Mouse (Mus musculus): Measurements from ENCODE around the gene 1700021F07Rik.

Gene 1700021F07Rik

GRCm38 (mm10) chr2:173522376-173522775 is at the start of gene 1700021F07Rik:
Gene 1700021F07Rik, plus strand, starts transcription at chr2:173522586.
- no peak for DNase-seq (ENCODE audit: low spot score)

- peak; percentile 17 for DNase-seq (ENCODE audit: low spot score)
Observed at GRCm38 (mm10) chr2:173473233-173473632, 49.2 kb upstream of the 1700021F07Rik start.

DNA sequence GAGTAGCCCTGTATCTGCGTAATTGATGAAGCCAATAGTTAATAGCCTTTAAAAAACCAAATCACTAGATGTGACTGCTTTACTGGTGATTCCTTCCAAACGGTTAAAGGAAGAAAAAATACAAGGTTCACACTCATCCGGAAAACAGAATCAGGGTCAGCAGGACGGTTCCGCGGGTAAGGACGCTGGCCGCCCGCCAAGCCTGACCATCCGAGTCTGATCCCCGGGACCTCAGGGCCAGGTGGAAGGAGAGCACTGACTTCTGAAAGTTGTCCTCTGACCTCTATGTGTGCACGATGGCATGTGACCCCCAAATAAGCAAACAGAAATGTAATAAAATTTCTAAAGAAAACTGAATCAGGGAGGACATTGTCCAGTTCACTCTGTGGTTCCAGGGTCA is 43.3 kb upstream of the 1700021F07Rik start:
- DNase-seq (ENCODE audit: low spot score) = no peak

- DNase-seq (ENCODE audit: low spot score) = no peak
Observed at GRCm38 (mm10) chr2:173484486-173484885, 37.9 kb upstream of the 1700021F07Rik start.

GRCm38 (mm10) chr2:173499612-173500011 is 22.8 kb upstream of the 1700021F07Rik start:
- DNase-seq (ENCODE audit: low spot score) = no peak

DNA sequence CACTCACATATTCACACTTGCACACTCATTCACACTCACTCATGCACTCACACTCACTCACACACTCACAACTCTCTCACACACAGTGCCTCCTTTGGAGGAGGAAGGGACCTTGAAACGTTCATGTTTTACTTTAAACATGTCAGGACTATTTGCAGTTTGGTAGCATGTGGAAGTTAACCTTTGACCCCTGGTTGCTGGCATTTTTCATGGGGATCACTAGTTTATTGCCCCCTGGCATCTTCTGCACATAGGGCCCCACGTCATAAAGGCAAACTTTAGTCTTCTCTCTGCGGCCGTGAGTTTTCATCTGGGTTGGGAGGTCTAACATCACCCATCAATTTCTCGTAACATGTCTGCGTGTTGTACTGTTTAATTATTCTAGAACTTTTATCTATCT is 8.4 kb upstream of the 1700021F07Rik start:
- DNase-seq (ENCODE audit: low spot score) = no peak

DNA sequence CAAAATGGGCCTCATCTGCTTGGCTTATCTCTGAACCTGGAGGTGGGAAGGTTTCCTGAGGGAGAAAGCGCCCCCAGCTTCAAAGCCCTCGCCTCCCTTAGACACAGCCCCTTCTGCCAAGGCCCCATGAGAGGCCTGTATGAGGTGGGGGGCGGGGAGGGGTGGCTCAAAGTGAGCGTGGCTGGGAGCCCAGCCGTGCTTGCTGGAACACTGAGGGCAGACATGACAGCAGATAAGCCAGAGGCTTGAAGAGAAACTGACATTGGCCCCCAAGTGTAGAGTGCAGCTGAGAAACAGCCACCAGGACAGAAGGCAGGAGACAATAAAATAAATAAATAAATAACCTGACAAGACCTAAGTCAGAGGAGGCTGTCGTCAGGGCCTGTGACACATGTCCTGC is 7.2 kb upstream of the 1700021F07Rik start:
- DNase-seq (ENCODE audit: low spot score) = no peak

DNA sequence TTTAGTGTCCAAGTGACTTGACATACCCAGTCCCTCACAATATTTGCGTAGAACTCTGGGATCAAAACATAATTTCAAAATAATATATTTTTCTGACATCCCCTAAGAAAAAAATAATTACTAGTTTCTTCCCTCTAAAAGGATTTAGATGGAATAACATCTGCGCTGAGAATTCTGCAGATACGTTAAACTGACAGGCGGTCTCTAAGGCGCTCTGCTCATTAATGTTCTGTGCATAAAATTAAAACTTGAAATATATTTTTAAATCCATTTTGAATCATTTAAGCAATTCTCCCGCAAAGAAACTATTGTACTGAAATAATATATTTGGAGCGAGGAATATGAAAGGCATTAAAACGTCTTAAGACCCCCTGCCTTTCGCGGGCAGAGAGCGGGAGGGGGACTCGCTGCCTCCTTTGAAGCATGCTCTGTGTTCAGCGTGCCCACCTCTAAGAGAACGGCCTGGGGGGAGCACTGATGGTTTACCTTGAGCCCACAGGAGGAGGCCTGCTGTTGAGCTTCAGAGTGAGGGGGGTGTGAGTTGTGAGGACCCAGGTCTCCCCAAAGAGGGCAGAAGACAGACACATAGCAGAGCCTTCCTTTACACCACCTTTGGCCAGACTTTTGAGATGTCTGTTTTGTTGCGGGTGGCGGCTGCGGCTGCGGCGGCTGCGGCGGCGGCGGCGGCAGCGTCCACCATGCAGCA is 6.1 kb upstream of the 1700021F07Rik start:
- DNase-seq (ENCODE audit: low spot score) = no peak

GRCm38 (mm10) chr2:173528493-173528892 is 6.1 kb downstream of the 1700021F07Rik start:
- DNase-seq (ENCODE audit: low spot score) = no peak

GRCm38 (mm10) chr2:173532711-173533462 is 10.5 kb downstream of the 1700021F07Rik start:
- DNase-seq (ENCODE audit: low spot score) = no peak

- no peak for DNase-seq (ENCODE audit: low spot score)
Observed at GRCm38 (mm10) chr2:173534581-173534980, 12.2 kb downstream of the 1700021F07Rik start.

- no peak for DNase-seq (ENCODE audit: low spot score)
Observed at GRCm38 (mm10) chr2:173535390-173535789, 13.0 kb downstream of the 1700021F07Rik start.

DNA sequence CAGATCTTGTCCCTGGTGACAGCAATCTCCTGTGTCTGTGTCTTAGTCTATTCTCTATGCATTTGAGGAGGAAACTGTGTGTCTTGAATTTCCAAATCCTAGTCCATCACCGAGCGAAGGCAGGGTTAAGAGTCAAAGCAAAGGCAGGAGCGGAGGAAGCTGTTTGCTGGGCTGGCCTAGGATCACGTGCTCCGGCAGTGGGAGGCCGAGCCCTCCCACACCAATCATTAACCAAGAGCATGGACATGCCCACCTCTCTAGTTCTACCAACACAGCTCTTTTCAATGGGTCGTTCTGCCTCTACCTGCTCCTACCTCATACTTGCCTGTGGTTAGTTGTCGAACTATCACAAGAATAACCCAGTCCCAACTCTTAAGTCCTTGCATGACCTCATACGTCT is 13.5 kb downstream of the 1700021F07Rik start:
- DNase-seq (ENCODE audit: low spot score) = no peak

GRCm38 (mm10) chr2:173539781-173540180 is 17.4 kb downstream of the 1700021F07Rik start:
- DNase-seq (ENCODE audit: low spot score) = peak; percentile 75

GRCm38 (mm10) chr2:173541748-173542147 is 19.4 kb downstream of the 1700021F07Rik start:
- DNase-seq (ENCODE audit: low spot score) = no peak

DNA sequence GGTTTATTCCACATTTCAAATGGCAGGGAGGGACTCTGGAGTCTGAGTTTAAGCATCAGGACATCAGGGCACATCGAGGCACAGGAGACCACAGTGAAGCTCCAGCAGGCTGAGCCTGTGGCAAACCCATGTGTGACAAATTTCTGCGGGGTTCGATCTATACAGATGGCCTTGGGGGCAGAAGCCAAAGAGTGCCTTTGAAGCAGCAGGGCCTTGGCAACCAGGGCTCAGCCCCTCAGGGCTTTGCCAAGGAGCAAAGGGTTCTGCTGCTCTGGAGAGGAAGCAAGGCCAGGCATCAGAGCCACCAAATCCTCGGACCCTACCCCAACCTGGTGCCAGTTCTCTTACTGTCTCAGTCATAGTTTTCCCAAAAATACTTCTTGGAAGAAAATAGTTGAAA is 20.3 kb downstream of the 1700021F07Rik start:
- DNase-seq (ENCODE audit: low spot score) = no peak

- DNase-seq (ENCODE audit: low spot score) = peak; percentile 95
Observed at GRCm38 (mm10) chr2:173545992-173546703, 23.8 kb downstream of the 1700021F07Rik start.

GRCm38 (mm10) chr2:173549236-173549635 is 26.9 kb downstream of the 1700021F07Rik start:
- no peak for DNase-seq (ENCODE audit: low spot score)

- no peak for DNase-seq (ENCODE audit: low spot score)
Observed at GRCm38 (mm10) chr2:173550681-173551080, 28.3 kb downstream of the 1700021F07Rik start.

DNA sequence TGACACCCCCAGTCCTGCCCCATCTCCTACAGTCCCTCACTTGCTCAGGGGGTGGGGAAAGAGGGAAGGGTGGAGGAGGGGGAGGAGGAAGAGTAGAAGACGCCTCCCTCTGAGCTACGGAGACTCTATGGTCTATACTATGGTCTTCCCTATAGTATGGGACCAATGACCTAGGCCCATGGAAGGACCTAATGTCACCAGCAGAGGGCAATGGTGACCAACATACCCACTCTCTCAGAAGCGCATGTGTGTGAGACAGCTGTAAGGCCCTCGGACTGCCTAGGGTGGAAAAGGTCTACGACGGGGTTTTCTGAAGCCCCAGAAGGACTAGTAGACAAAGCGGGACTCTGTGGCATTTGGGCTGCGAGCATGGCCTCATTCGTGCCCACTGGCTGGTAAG is 31.5 kb downstream of the 1700021F07Rik start:
- peak; percentile 70 for DNase-seq (ENCODE audit: low spot score)

DNA sequence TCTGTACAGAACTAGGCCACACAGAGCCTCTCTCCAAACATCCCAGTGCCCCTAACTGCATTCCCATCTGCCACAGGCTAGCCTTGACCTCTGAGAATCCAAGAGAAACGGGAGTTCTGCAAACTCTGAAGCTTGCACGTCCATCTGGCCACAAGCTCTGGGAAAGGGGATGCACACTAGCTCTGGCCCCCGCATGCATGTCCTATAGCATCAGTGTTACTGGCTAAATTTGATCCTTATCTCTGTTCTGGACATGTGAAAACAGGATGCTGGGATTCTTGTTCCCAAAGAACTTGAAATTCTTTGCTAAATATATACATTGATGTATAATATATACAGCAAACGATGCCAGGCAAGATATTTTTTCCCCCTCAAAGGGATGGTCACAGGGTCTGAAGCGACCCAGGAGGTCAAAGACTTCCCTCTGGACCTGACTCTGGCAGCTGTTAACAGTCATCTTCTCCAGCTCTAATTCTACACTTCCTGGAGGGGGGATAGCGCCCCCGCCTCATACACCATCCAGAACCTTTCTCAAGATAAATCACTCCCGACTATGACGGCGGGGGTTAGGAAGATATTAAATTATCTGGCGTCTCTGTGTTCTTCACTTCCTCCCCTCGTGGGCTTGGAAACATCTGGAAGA is 36.5 kb downstream of the 1700021F07Rik start:
- no peak for DNase-seq (ENCODE audit: low spot score)

GRCm38 (mm10) chr2:173561851-173562442 is 39.6 kb downstream of the 1700021F07Rik start:
- DNase-seq (ENCODE audit: low spot score) = peak; percentile 87

Measured in retina, embryonic 14.5 days (tissue).